8 mouse cellular contexts compared by ENCODE assay signal in genomic region chr2:109673509-109674455, GRCm38 (mm10). TPM values are rescaled to one million over a fixed set of nuclear protein-coding genes. Genes with fewer than 3 reads are reported as not detected.
DNase-seq lines count a peak whose midpoint lies in the region; ATAC-seq and TF ChIP-seq lines count a peak whose summit lies in the region.

No protein-coding gene starts in this region.

- H3K36me3 ChIP-seq in kidney, embryonic 16.5 days (ENCODE audit: insufficient read depth, low read length) = no peaks in the 10 kb centered on the region
- no peaks in the 10 kb centered on the region for H3K36me3 ChIP-seq in embryonic facial prominence, embryonic 14.5 days (ENCODE audit: control insufficient read depth, insufficient read depth, low read length)

- no peak for TF ChIP-seq CTCF in bone marrow macrophage, adult 2 months (IDR thresholded peaks at IDR 0.05; ENCODE audit: low read depth, low read length)

- H3K27ac ChIP-seq in kidney, embryonic 16.5 days (ENCODE audit: low read length) = no peak overlapping the region
- H3K27ac ChIP-seq in bone marrow macrophage, adult 2 months (ENCODE audit: insufficient read depth, low read depth, low read length) = no peak overlapping the region
- no peak overlapping the region for H3K27ac ChIP-seq in embryonic facial prominence, embryonic 14.5 days (replicated peaks; ENCODE audit: low read depth, low read length)

- ATAC-seq in kidney, embryonic 16.5 days (ENCODE audit: low FRiP score, low TSS enrichment) = no peak
- no peak for ATAC-seq in embryonic facial prominence, embryonic 14.5 days (ENCODE audit: low read depth)

- H3K27me3 ChIP-seq in kidney, embryonic 16.5 days (ENCODE audit: insufficient read depth, low read length) = peaks cover 68% of the 10 kb centered on the region
- H3K27me3 ChIP-seq in embryonic facial prominence, embryonic 14.5 days (replicated peaks; ENCODE audit: control insufficient read depth, insufficient read depth, low read length) = peaks cover 60% of the 10 kb centered on the region

- intact Hi-C loops in left cerebral cortex, postnatal 4 days (cut with DNase I) = no loop called here

- WGBS in kidney, embryonic 16.5 days = under 1% methylated on average over 48 of the region's 48 CpGs
- WGBS in embryonic facial prominence, embryonic 14.5 days = under 1% methylated on average over 48 of the region's 48 CpGs

- DNase-seq in kidney, postnatal 25 days = no peak
- no peak for DNase-seq in embryonic facial prominence, embryonic 14.5 days (ENCODE audit: low spot score)
- DNase-seq in left cerebral cortex, postnatal 4 days = peak; percentile 12
- DNase-seq in retina, postnatal 1 day = peak; percentile 52
- no peak for DNase-seq in adrenal gland, postnatal 14 days
- DNase-seq in thymus, adult 18-20 months = no peak

- no peak for TF ChIP-seq POLR2A in bone marrow macrophage, adult 2 months (IDR thresholded peaks at IDR 0.05; ENCODE audit: borderline replicate concordance, low read depth, low read length)

- H3K4me1 ChIP-seq in kidney, embryonic 16.5 days (ENCODE audit: insufficient read depth, low read length) = peaks cover 25% of the 10 kb centered on the region
- no peaks in the 10 kb centered on the region for H3K4me1 ChIP-seq in bone marrow macrophage, adult 2 months (ENCODE audit: control insufficient read depth, insufficient read depth, low read length)
- H3K4me1 ChIP-seq in embryonic facial prominence, embryonic 14.5 days (ENCODE audit: control insufficient read depth, insufficient read depth, low read length) = peaks cover 21% of the 10 kb centered on the region

- peak overlapping the region; percentile 38 for H3K4me3 ChIP-seq in kidney, embryonic 16.5 days (ENCODE audit: low read length)
- H3K4me3 ChIP-seq in bone marrow macrophage, adult 2 months (ENCODE audit: insufficient read depth, low read length) = peak overlapping the region; percentile 14; the same call in 1 of the 2 replicates
- H3K4me3 ChIP-seq in embryonic facial prominence, embryonic 14.5 days (ENCODE audit: low read depth, low read length) = peak overlapping the region; percentile 37

- peak overlapping the region; percentile 54 for H3K4me2 ChIP-seq in kidney, embryonic 16.5 days (replicated peaks; ENCODE audit: low read depth, low read length)
- H3K4me2 ChIP-seq in embryonic facial prominence, embryonic 14.5 days (ENCODE audit: low read depth, low read length) = peak overlapping the region; percentile 72

- no peak overlapping the region for H3K9ac ChIP-seq in kidney, embryonic 16.5 days (replicated peaks; ENCODE audit: low read length)
- H3K9ac ChIP-seq in embryonic facial prominence, embryonic 14.5 days (ENCODE audit: low read depth, low read length) = no peak overlapping the region

- H3K9me3 ChIP-seq in kidney, embryonic 16.5 days (ENCODE audit: low read length) = no peaks in the 10 kb centered on the region
- no peaks in the 10 kb centered on the region for H3K9me3 ChIP-seq in embryonic facial prominence, embryonic 14.5 days (ENCODE audit: control insufficient read depth, low read length)

RNA-seq across cellular contexts. Expression of gene Bdnf, which starts 0.7 kb away (rescaled TPM):
- polyA plus RNA-seq in kidney, embryonic 16.5 days (2015; fragmentation: Nextera tagmentation; extraction: Ambion mirVana) = 0.69 and 1.2 TPM in 2 replicates
- not detected in 2 replicates for polyA plus RNA-seq in bone marrow macrophage, adult 2 months (2012; ENCODE audit: insufficient read depth, insufficient read length, missing spikeins)
- 3.2 and 3.6 TPM in 2 replicates for polyA plus RNA-seq in embryonic facial prominence, embryonic 14.5 days (2014; fragmentation: Nextera tagmentation; extraction: Ambion mirVana)
- 1 to 10 TPM; 3.7 to 5.0 TPM for total RNA-seq in left cerebral cortex, postnatal 4 days (2021)
- 0.34 and 0.41 TPM in 2 replicates for total RNA-seq in adrenal gland, postnatal 14 days (2021)

Comparison
In these comparisons a context has a peak if more than half of its experiments do, and no peak if none do; other contexts are left out.
1. DNase-seq: peak in left cerebral cortex, postnatal 4 days (single experiment) and retina, postnatal 1 day (single experiment); none in kidney, postnatal 25 days (0 of 2), embryonic facial prominence, embryonic 14.5 days (single experiment), adrenal gland, postnatal 14 days (single experiment) and thymus, adult 18-20 months (0 of 2).
2. Peak in every context shown above with its lines, with median percentiles within 50 percentile points of each other: H3K4me3 ChIP-seq.